ENCODE assay signal across 19 mouse cellular contexts in genomic region chr6:100366231-100366630, GRCm38 (mm10).
A peak's percentile ranks its signal among the peaks of the same experiment; 100 is the strongest.
DNase-seq lines count a peak whose midpoint lies in the region; ATAC-seq and TF ChIP-seq lines count a peak whose summit lies in the region.
"Had no signal": no experiment of that assay in that cellular context is flagged by ENCODE, and none has a peak within 500 bp of the region (broad histone marks: within the 10 kb centered on the region; RNA-seq: fewer than 3 reads in every experiment).

No protein-coding gene starts in this region.

- no peak overlapping the region for H3K27ac ChIP-seq in embryonic facial prominence, embryonic 14.5 days (replicated peaks; ENCODE audit: low read depth, low read length)
- no peak overlapping the region for H3K27ac ChIP-seq in embryonic facial prominence, embryonic 10.5 days (replicated peaks)
- no peak overlapping the region for H3K27ac ChIP-seq in intestine, embryonic 15.5 days
- H3K27ac ChIP-seq in intestine, postnatal 0 days (ENCODE audit: low read depth, low read length) = no peak overlapping the region
- H3K27ac ChIP-seq: forebrain, embryonic 10.5 days; heart, embryonic 13.5 days; limb, embryonic 13.5 days; liver, embryonic 13.5 days; macrophage; midbrain, embryonic 13.5 days; neural tube, embryonic 13.5 days had no signal

- H3K9me3 ChIP-seq in embryonic facial prominence, embryonic 14.5 days (ENCODE audit: control insufficient read depth, low read length) = no peaks in the 10 kb centered on the region
- H3K9me3 ChIP-seq in embryonic facial prominence, embryonic 10.5 days = no peaks in the 10 kb centered on the region
- no peaks in the 10 kb centered on the region for H3K9me3 ChIP-seq in intestine, embryonic 15.5 days
- no peaks in the 10 kb centered on the region for H3K9me3 ChIP-seq in intestine, postnatal 0 days (ENCODE audit: control insufficient read depth)
- H3K9me3 ChIP-seq: forebrain, embryonic 10.5 days; heart, embryonic 13.5 days; limb, embryonic 13.5 days; liver, embryonic 13.5 days; midbrain, embryonic 13.5 days; neural tube, embryonic 13.5 days had no signal

- WGBS in embryonic facial prominence, embryonic 14.5 days = 60% methylated on average over 8 of the region's 8 CpGs
- 84% methylated on average over 8 of the region's 8 CpGs for WGBS in embryonic facial prominence, embryonic 10.5 days
- WGBS in intestine, embryonic 15.5 days = 38% methylated on average over 8 of the region's 8 CpGs
- WGBS in intestine, postnatal 0 days = 30% methylated on average over 8 of the region's 8 CpGs

- no peak overlapping the region for H3K9ac ChIP-seq in embryonic facial prominence, embryonic 14.5 days (ENCODE audit: low read depth, low read length)
- H3K9ac ChIP-seq in intestine, embryonic 15.5 days = no peak overlapping the region
- no peak overlapping the region for H3K9ac ChIP-seq in intestine, postnatal 0 days (ENCODE audit: low read depth, low read length)
- H3K9ac ChIP-seq: heart, embryonic 13.5 days; limb, embryonic 13.5 days; liver, embryonic 13.5 days; midbrain, embryonic 13.5 days; neural tube, embryonic 13.5 days had no signal

- H3K36me3 ChIP-seq in embryonic facial prominence, embryonic 14.5 days (ENCODE audit: control insufficient read depth, insufficient read depth, low read length) = no peaks in the 10 kb centered on the region
- no peaks in the 10 kb centered on the region for H3K36me3 ChIP-seq in embryonic facial prominence, embryonic 10.5 days (replicated peaks)
- H3K36me3 ChIP-seq in intestine, embryonic 15.5 days = no peaks in the 10 kb centered on the region
- no peaks in the 10 kb centered on the region for H3K36me3 ChIP-seq in intestine, postnatal 0 days (ENCODE audit: control insufficient read depth, insufficient read depth)
- H3K36me3 ChIP-seq: forebrain, embryonic 10.5 days; heart, embryonic 13.5 days; limb, embryonic 13.5 days; liver, embryonic 13.5 days; midbrain, embryonic 13.5 days; neural tube, embryonic 13.5 days had no signal

- H3K4me2 ChIP-seq in embryonic facial prominence, embryonic 14.5 days (ENCODE audit: low read depth, low read length) = no peak overlapping the region
- H3K4me2 ChIP-seq in intestine, embryonic 15.5 days (replicated peaks) = no peak overlapping the region
- no peak overlapping the region for H3K4me2 ChIP-seq in intestine, postnatal 0 days (replicated peaks; ENCODE audit: low read depth)
- H3K4me2 ChIP-seq: heart, embryonic 13.5 days; limb, embryonic 13.5 days; liver, embryonic 13.5 days; midbrain, embryonic 13.5 days; neural tube, embryonic 13.5 days had no signal

- ATAC-seq in embryonic facial prominence, embryonic 14.5 days (ENCODE audit: low read depth) = no peak
- peak; percentile 43; the same call in 1 of the 2 replicates for ATAC-seq in intestine, embryonic 15.5 days
- ATAC-seq in intestine, postnatal 0 days = no peak
- ATAC-seq in megakaryocyte-erythroid progenitor cell, adult 5-6 weeks (replicated peaks; ENCODE audit: low FRiP score, low TSS enrichment, poor library complexity, severe bottlenecking) = peak; percentile 22
- ATAC-seq: midbrain, embryonic 13.5 days had no signal

- no peaks in the 10 kb centered on the region for H3K4me1 ChIP-seq in embryonic facial prominence, embryonic 14.5 days (ENCODE audit: control insufficient read depth, insufficient read depth, low read length)
- peaks cover 17% of the 10 kb centered on the region for H3K4me1 ChIP-seq in embryonic facial prominence, embryonic 10.5 days
- no peaks in the 10 kb centered on the region for H3K4me1 ChIP-seq in intestine, embryonic 15.5 days (replicated peaks)
- H3K4me1 ChIP-seq in intestine, postnatal 0 days (replicated peaks; ENCODE audit: control insufficient read depth, insufficient read depth, low read length) = no peaks in the 10 kb centered on the region
- H3K4me1 ChIP-seq: limb, embryonic 13.5 days; liver, embryonic 13.5 days; midbrain, embryonic 13.5 days; neural tube, embryonic 13.5 days had no signal

- no peak overlapping the region for H3K4me3 ChIP-seq in embryonic facial prominence, embryonic 14.5 days (ENCODE audit: low read depth, low read length)
- H3K4me3 ChIP-seq in embryonic facial prominence, embryonic 10.5 days = no peak overlapping the region
- H3K4me3 ChIP-seq in intestine, embryonic 15.5 days (replicated peaks) = no peak overlapping the region
- H3K4me3 ChIP-seq in intestine, postnatal 0 days (ENCODE audit: low read depth, low read length) = no peak overlapping the region
- H3K4me3 ChIP-seq: forebrain, embryonic 10.5 days; heart, embryonic 13.5 days; limb, embryonic 13.5 days; liver, embryonic 13.5 days; midbrain, embryonic 13.5 days; neural tube, embryonic 13.5 days had no signal

- DNase-seq in embryonic facial prominence, embryonic 14.5 days (ENCODE audit: low spot score) = peak; percentile 36
- no peak for DNase-seq in embryonic facial prominence, embryonic 10.5 days (ENCODE audit: low spot score)
- peak; percentile 16 for DNase-seq in right cerebral cortex, postnatal 14 days
- no peak for DNase-seq in right cerebral cortex, postnatal 10 days (ENCODE audit: low spot score in 2 of 2)
- no peak for DNase-seq in thymus, postnatal 14 days
- DNase-seq: cerebellum, adult 9-11 months; embryo, embryonic 11 days; gastrocnemius, postnatal 36 days; liver, embryonic 13.5 days had no signal

- no peaks in the 10 kb centered on the region for H3K27me3 ChIP-seq in embryonic facial prominence, embryonic 14.5 days (replicated peaks; ENCODE audit: control insufficient read depth, insufficient read depth, low read length)
- peaks cover 43% of the 10 kb centered on the region for H3K27me3 ChIP-seq in embryonic facial prominence, embryonic 10.5 days (replicated peaks; ENCODE audit: low read depth, poor library complexity, severe bottlenecking)
- H3K27me3 ChIP-seq in intestine, embryonic 15.5 days (replicated peaks) = no peaks in the 10 kb centered on the region
- no peaks in the 10 kb centered on the region for H3K27me3 ChIP-seq in intestine, postnatal 0 days (replicated peaks; ENCODE audit: control insufficient read depth, insufficient read depth, low read length)
- H3K27me3 ChIP-seq: CH12.LX; limb, embryonic 13.5 days; midbrain, embryonic 13.5 days had no signal

- no peak for TF ChIP-seq CTCF in intestine, postnatal 0 days (IDR thresholded peaks at IDR 0.05; ENCODE audit: low read depth)

Comparison
In these comparisons a context has a peak if more than half of its experiments do, and no peak if none do; other contexts are left out.
1. ATAC-seq: peak in intestine, embryonic 15.5 days (single experiment) and megakaryocyte-erythroid progenitor cell, adult 5-6 weeks (single experiment); none in embryonic facial prominence, embryonic 14.5 days (single experiment) and intestine, postnatal 0 days (single experiment).
2. DNase-seq: peak in embryonic facial prominence, embryonic 14.5 days (single experiment) and right cerebral cortex, postnatal 14 days (single experiment); none in embryonic facial prominence, embryonic 10.5 days (single experiment), right cerebral cortex, postnatal 10 days (0 of 2) and thymus, postnatal 14 days (single experiment).